20 mouse cellular contexts compared by ENCODE assay signal in the genomic region with DNA sequence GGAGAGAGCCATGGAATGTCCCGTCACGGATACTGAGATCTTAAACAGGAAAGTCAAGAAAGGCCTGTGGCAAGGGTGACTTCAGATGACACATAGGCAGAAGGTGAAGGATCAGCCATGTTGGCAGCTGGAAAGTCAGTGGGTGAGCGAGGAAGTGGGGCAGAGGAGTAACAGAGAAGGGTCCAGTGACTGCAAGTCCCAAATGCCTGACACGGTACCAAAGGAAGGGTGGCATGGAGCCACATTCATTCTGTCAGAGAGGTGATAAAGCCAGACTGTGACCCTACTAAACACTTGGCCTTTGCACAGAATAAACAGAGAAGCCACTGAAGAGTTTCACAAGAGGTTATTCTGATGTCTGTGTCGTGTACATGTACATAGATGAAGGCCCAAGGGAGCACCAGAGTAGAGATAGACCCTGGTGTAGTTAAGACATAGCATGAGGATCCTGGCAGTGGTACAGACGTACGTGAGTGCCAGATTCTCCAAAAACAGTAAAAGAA.
A peak's percentile ranks its signal among the peaks of the same experiment; 100 is the strongest.
DNase-seq lines count a peak whose midpoint lies in the region; ATAC-seq lines count a peak whose summit lies in the region.
"Had no signal": no experiment of that assay in that cellular context is flagged by ENCODE, and none has a peak within 500 bp of the region (broad histone marks: within the 10 kb centered on the region; RNA-seq: fewer than 3 reads in every experiment).

No protein-coding gene starts in this region.

- no peak overlapping the region for H3K4me2 ChIP-seq in forebrain, embryonic 15.5 days (replicated peaks)
- no peak overlapping the region for H3K4me2 ChIP-seq in forebrain, embryonic 11.5 days (ENCODE audit: low read depth, low read length, severe bottlenecking)
- no peak overlapping the region for H3K4me2 ChIP-seq in heart, embryonic 12.5 days
- no peak overlapping the region for H3K4me2 ChIP-seq in heart, embryonic 16.5 days (ENCODE audit: low read depth, low read length)
- H3K4me2 ChIP-seq: embryonic facial prominence, embryonic 15.5 days; hindbrain, embryonic 12.5 days; liver, embryonic 12.5 days; midbrain, embryonic 15.5 days; neural tube, embryonic 13.5 days had no signal

- H3K4me3 ChIP-seq in forebrain, embryonic 15.5 days = no peak overlapping the region
- no peak overlapping the region for H3K4me3 ChIP-seq in forebrain, embryonic 11.5 days (ENCODE audit: low read depth, low read length)
- no peak overlapping the region for H3K4me3 ChIP-seq in heart, embryonic 12.5 days
- no peak overlapping the region for H3K4me3 ChIP-seq in heart, embryonic 16.5 days (ENCODE audit: low read length)
- H3K4me3 ChIP-seq in embryonic facial prominence, embryonic 10.5 days = no peak overlapping the region
- H3K4me3 ChIP-seq: embryonic facial prominence, embryonic 15.5 days; hindbrain, embryonic 12.5 days; liver, embryonic 12.5 days; megakaryocyte, embryonic 14.5 days; midbrain, embryonic 15.5 days; neural tube, embryonic 13.5 days had no signal

- no peak overlapping the region for H3K9ac ChIP-seq in forebrain, embryonic 15.5 days (replicated peaks)
- no peak overlapping the region for H3K9ac ChIP-seq in forebrain, embryonic 11.5 days (ENCODE audit: low read length)
- H3K9ac ChIP-seq in heart, embryonic 12.5 days = no peak overlapping the region
- H3K9ac ChIP-seq in heart, embryonic 16.5 days (ENCODE audit: low read length) = no peak overlapping the region
- H3K9ac ChIP-seq: embryonic facial prominence, embryonic 15.5 days; hindbrain, embryonic 12.5 days; liver, embryonic 12.5 days; midbrain, embryonic 15.5 days; neural tube, embryonic 13.5 days had no signal

- intact Hi-C loops in heart, postnatal 36 days (cut with DNase I) = loop anchor here (2.0 to 5.0 kb wide), 2 partner anchors 119 to 168 kb away; no protein-coding TSS in a partner anchor

- no peaks in the 10 kb centered on the region for H3K27me3 ChIP-seq in forebrain, embryonic 15.5 days
- no peaks in the 10 kb centered on the region for H3K27me3 ChIP-seq in forebrain, embryonic 11.5 days (ENCODE audit: control insufficient read depth, insufficient read depth, low read length)
- no peaks in the 10 kb centered on the region for H3K27me3 ChIP-seq in heart, embryonic 12.5 days (replicated peaks)
- H3K27me3 ChIP-seq in heart, embryonic 16.5 days (ENCODE audit: control insufficient read depth, insufficient read depth, low read length) = no peaks in the 10 kb centered on the region
- H3K27me3 ChIP-seq in embryonic facial prominence, embryonic 10.5 days (replicated peaks; ENCODE audit: low read depth, poor library complexity, severe bottlenecking) = no peaks in the 10 kb centered on the region
- H3K27me3 ChIP-seq: embryonic facial prominence, embryonic 15.5 days; hindbrain, embryonic 12.5 days; liver, embryonic 12.5 days; midbrain, embryonic 15.5 days; neural tube, embryonic 13.5 days had no signal

- peaks cover 47% of the 10 kb centered on the region for H3K4me1 ChIP-seq in forebrain, embryonic 15.5 days
- peaks cover 8% of the 10 kb centered on the region for H3K4me1 ChIP-seq in forebrain, embryonic 11.5 days (replicated peaks; ENCODE audit: control insufficient read depth, insufficient read depth, low read length)
- peaks cover 38% of the 10 kb centered on the region for H3K4me1 ChIP-seq in heart, embryonic 12.5 days (replicated peaks)
- H3K4me1 ChIP-seq in heart, embryonic 16.5 days (ENCODE audit: control insufficient read depth, insufficient read depth, low read length) = peaks cover 44% of the 10 kb centered on the region
- peaks cover 20% of the 10 kb centered on the region for H3K4me1 ChIP-seq in embryonic facial prominence, embryonic 10.5 days
- H3K4me1 ChIP-seq: liver, embryonic 12.5 days had no signal

- WGBS in forebrain, embryonic 15.5 days = 80% methylated on average over 7 of the region's 7 CpGs
- WGBS in forebrain, embryonic 11.5 days = 91% methylated on average over 7 of the region's 7 CpGs
- 73% methylated on average over 7 of the region's 7 CpGs for WGBS in heart, embryonic 12.5 days
- 65% methylated on average over 7 of the region's 7 CpGs for WGBS in heart, embryonic 16.5 days
- WGBS in embryonic facial prominence, embryonic 10.5 days = 93% methylated on average over 7 of the region's 7 CpGs

- no peak for ATAC-seq in forebrain, embryonic 15.5 days (replicated peaks)
- no peak for ATAC-seq in forebrain, embryonic 11.5 days (replicated peaks; ENCODE audit: low FRiP score)
- ATAC-seq in heart, embryonic 12.5 days (ENCODE audit: insufficient number of reproducible peaks, low FRiP score) = no peak
- no peak for ATAC-seq in heart, embryonic 16.5 days (replicated peaks; ENCODE audit: extremely low read depth, insufficient read depth, low FRiP score)
- ATAC-seq: liver, embryonic 12.5 days; midbrain, embryonic 15.5 days had no signal

- no peaks in the 10 kb centered on the region for H3K9me3 ChIP-seq in forebrain, embryonic 15.5 days
- no peaks in the 10 kb centered on the region for H3K9me3 ChIP-seq in forebrain, embryonic 11.5 days (ENCODE audit: control insufficient read depth, low read length)
- no peaks in the 10 kb centered on the region for H3K9me3 ChIP-seq in heart, embryonic 12.5 days (replicated peaks)
- no peaks in the 10 kb centered on the region for H3K9me3 ChIP-seq in heart, embryonic 16.5 days (replicated peaks; ENCODE audit: control insufficient read depth, low read length)
- H3K9me3 ChIP-seq in embryonic facial prominence, embryonic 10.5 days = no peaks in the 10 kb centered on the region
- H3K9me3 ChIP-seq: embryonic facial prominence, embryonic 15.5 days; hindbrain, embryonic 12.5 days; liver, embryonic 12.5 days; midbrain, embryonic 15.5 days; neural tube, embryonic 13.5 days had no signal

- peak overlapping the region; percentile 84; the same call in 1 of the 2 replicates for H3K27ac ChIP-seq in forebrain, embryonic 15.5 days (replicated peaks)
- H3K27ac ChIP-seq in forebrain, embryonic 11.5 days (ENCODE audit: low read depth, low read length) = no peak overlapping the region
- 0 out of 2 replicates have a peak overlapping the region, but pooled peaks have one; percentile 23 for H3K27ac ChIP-seq in heart, embryonic 12.5 days (ENCODE audit: poor library complexity, severe bottlenecking)
- H3K27ac ChIP-seq in heart, embryonic 16.5 days (ENCODE audit: low read length) = peak overlapping the region; percentile 76
- no peak overlapping the region for H3K27ac ChIP-seq in embryonic facial prominence, embryonic 10.5 days (replicated peaks)
- H3K27ac ChIP-seq: embryonic facial prominence, embryonic 15.5 days; hindbrain, embryonic 12.5 days; liver, embryonic 12.5 days; midbrain, embryonic 15.5 days; neural tube, embryonic 13.5 days had no signal

- DNase-seq in forebrain, embryonic 11.5 days (ENCODE audit: low spot score) = no peak
- no peak for DNase-seq in heart, postnatal 36 days
- DNase-seq in adipocyte (ENCODE audit: low spot score) = peak; percentile 30
- DNase-seq in right cerebral cortex, postnatal 25 days = no peak
- DNase-seq in embryonic facial prominence, embryonic 10.5 days (ENCODE audit: low spot score) = no peak
- DNase-seq: adrenal gland, postnatal 25 days; cerebellum, adult 9-10 months; kidney, postnatal 4 days; lung, adult 2 months; retina, postnatal 1 day; thymus, postnatal 14 days had no signal

- peaks cover 14% of the 10 kb centered on the region for H3K36me3 ChIP-seq in forebrain, embryonic 15.5 days
- H3K36me3 ChIP-seq in forebrain, embryonic 11.5 days (ENCODE audit: control insufficient read depth, insufficient read depth, low read length) = no peaks in the 10 kb centered on the region; the same call in 1 of the 2 replicates
- peaks cover 7% of the 10 kb centered on the region for H3K36me3 ChIP-seq in heart, embryonic 12.5 days
- H3K36me3 ChIP-seq in heart, embryonic 16.5 days (ENCODE audit: control insufficient read depth, insufficient read depth) = no peaks in the 10 kb centered on the region
- H3K36me3 ChIP-seq in embryonic facial prominence, embryonic 10.5 days (replicated peaks) = peaks cover 47% of the 10 kb centered on the region
- H3K36me3 ChIP-seq: embryonic facial prominence, embryonic 15.5 days; liver, embryonic 12.5 days; midbrain, embryonic 15.5 days had no signal

Comparison
In these comparisons a context has a peak if more than half of its experiments do, and no peak if none do; other contexts are left out.
1. H3K27ac ChIP-seq: peak in forebrain, embryonic 15.5 days (single experiment), heart, embryonic 12.5 days (single experiment) and heart, embryonic 16.5 days (single experiment); none in forebrain, embryonic 11.5 days (single experiment) and embryonic facial prominence, embryonic 10.5 days (single experiment).